Mouse (Mus musculus) right cerebral cortex, adult 18-20 months (tissue): Measurements from ENCODE around the gene Slc12a9.

Source experiments
- DNase-seq: peaks from one replicate; pipeline ENCODE4 v3.0.0; 2022; ENCODE audit warnings: mixed read lengths

Gene Slc12a9

DNA sequence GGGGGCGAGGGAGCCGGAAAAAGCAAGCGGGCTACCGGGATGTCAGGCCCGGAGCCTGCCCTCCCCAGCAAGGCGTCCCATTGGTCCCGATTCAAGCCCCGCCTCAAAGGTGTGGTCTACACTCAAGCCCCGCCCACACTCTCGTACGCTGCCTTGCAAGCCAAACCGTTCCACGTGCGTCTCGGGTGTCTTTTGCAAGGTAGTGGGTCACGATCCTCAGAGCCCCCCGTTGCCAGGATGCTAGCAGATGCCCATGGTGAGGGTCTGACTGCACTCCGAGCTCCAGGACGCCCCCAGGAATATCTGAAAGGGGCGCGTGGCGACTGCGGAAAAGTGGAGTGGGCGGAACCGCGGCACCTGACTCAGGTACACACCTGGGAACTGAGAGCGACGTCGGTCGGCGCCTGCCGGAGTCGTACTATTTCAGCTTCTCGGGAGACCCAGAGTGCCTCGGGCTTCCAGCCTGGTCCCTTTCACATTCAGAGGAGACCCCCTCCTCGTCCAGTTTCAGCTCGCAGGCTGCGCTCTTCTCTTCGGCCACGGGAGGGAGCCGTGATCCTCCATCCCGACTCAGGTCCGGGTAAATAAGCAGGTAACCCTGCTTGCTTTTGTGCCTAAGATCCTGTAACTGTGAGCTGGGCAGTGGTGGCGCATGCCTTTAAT, at the start of gene Slc12a9:
Gene Slc12a9 (minus strand): TSS at position 86 of the 663 bp plus-strand sequence.
- DNase-seq: peak; percentile 93

- peak; percentile 18 for DNase-seq
Observed at GRCm38 (mm10) chr5:137381152-137381551, 47.8 kb upstream of the Slc12a9 start.

DNA sequence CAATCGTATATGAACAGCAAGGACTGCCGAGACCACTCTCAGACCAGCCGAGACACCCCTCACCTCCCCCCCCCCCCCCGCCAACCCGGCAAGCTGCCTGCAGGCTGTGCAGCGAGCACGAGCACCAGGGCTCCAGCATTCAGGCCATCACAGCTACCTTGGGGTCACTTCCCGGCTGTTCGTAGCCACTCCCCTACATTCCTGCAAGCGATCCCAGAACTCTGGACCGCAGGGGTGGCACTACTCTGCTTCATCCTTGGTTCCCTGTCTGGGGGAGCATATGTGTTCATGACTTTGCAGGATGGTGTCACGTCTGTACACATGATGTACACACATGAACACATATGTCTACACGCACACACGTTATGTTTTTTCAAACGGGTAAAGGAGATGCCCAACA, 44.2 kb upstream of the Slc12a9 start:
- DNase-seq: no peak

DNA sequence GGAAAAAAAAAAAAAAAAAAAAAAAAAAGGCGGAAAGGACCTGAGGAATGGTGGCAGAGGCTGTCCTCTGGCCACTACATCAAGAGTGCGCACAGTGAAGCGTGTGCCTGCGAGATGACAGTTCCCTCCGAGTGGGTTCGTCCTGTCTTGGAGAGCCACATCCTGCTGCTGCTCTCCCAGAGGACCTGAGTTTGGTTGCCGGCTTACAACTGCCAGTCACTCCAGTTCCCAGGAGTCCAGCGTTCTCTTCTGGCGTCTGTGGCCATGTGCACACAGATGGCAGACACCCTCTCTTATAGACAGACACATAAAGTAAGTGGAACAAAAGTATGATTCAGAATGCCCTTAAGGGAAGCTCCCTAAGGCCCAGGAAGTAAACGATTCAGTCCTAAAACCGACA, 43.8 kb upstream of the Slc12a9 start:
- no peak for DNase-seq

- no peak for DNase-seq
Observed at GRCm38 (mm10) chr5:137376722-137377121, 43.3 kb upstream of the Slc12a9 start.

GRCm38 (mm10) chr5:137376198-137376597, 42.8 kb upstream of the Slc12a9 start:
- DNase-seq: no peak

DNA sequence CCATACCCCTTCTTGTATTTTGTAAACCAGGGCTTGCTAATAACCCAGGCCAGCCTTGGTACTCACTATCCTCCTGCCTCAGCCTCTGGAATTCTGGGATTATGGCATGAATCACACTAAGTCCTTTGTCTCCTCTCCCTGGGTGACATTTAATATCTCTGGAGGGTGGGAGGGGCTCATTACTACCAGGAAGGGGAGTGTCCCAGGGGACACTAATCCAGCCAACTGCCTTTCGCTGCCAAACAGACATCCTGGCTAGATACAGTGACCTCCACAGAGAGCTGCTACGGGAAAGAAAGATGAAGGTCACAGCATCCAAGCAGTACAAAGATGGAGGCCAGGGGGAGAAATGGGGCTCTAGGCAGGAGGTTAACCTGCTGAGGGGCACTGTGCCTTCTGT, 42.2 kb upstream of the Slc12a9 start:
- DNase-seq: no peak

GRCm38 (mm10) chr5:137374521-137375080, 41.2 kb upstream of the Slc12a9 start:
- DNase-seq: no peak

DNA sequence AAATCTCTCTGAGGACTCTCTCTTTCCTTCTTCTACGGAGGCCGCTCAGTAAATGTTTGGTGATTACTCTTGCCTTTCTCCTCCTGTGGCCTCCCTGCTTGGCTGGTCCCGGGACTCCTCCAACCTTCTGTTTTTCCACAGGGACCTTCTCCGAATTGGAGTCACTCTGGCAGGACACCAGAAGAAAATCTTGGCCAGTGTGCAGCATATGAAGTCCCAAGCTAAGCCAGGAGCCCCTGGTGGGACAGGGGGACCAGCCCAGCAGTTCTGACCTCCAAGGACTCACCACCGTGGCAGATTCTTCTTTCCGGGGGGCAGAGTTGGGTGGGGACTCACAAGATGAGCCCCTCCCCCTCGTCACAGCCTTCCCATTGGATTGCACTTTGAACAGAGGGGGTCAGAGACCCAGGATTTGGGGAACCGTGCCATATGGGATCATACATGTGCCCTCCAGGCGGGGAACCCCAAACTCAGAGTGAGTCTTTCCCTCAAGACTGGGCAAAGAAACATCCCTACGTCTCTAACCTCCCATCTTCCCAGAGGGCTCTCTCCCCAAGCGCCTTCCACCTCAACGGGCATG, 40.1 kb upstream of the Slc12a9 start:
- no peak for DNase-seq

DNA sequence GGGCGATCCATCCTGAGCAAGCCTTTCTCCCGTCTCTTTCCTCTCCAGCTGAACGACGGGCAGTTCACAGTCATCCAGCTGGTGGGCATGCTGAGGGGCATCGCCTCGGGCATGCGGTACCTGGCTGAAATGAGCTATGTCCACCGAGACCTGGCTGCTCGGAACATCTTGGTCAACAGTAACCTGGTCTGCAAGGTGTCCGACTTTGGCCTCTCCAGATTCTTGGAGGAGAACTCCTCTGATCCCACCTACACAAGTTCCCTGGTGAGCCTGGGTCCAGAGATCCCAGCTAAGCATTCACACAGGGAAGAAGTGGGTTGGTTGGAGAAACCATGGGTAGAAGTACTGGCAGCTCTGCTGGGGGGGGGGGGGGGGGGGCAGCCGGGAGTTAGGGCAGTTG, 36.3 kb upstream of the Slc12a9 start:
- DNase-seq: no peak

GRCm38 (mm10) chr5:137358382-137358781, 25.0 kb upstream of the Slc12a9 start:
- DNase-seq: no peak

- no peak for DNase-seq
Observed at GRCm38 (mm10) chr5:137354091-137354490, 20.7 kb upstream of the Slc12a9 start.

DNA sequence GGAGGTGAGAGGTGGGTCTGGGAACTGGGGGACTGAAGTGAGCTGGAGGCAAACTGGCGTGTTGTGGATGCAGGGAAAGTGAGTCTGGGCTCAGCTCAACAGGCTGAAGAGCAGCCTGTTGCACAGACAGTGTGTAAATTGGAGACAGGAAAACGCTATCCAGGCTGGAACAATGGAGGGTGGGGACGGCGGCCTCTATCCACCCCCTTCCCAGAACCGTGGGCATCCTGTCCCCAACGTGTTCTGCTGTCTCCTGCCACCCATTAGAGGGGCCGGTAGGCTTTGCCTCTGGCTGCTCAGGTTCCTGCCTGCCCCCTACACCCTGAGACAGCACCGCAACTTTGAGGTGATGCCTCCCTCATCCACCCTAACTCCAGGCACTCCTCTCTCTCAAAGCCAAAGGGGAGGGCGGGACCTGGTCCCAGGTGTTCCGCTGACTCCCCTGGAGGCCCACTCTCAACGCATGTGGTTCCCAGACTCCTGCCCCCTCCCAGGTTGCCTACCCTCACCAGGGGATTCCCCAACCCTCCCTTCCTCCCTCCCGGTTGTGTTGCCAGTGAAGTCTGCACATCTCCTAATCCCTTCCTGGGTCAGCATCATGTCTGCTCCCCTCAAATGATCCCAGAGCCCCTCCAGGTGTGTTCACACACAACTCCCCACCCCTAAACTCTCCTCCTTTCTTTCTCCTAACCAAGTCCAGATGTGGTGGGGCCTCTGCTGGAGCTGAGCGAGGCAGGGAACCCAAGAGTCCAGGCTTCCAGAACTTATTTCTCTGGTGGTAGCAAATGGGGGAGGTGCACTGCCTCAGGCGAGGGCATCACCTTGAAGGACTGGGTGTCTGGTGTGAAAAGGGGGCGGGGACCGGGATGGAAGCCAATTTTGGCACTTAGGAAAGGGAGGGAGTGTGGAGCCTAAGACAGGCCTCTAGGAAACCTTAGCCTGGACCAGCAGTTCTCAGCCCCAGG, 18.9 kb upstream of the Slc12a9 start:
- no peak for DNase-seq

DNA sequence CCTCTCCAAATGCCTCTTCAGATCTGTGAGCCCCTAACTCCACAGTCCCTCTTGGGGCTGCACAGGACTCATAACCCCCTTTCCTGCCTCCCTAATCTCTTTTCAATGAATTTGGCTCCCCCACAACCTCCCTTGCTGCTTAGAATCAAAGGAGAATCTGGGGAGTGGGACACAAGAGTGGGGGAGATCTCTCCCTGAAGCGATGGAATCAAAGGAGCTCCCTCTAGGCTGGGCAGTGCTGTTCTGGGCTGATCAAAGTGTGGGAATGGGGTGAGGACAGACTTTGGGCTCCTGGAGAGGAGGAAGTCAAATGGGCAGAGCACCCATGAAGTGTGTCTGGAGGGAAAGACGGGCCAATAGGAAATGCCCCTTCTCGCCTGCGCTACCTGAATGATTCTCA, 18.0 kb upstream of the Slc12a9 start:
- DNase-seq: no peak

GRCm38 (mm10) chr5:137351058-137351380, 17.6 kb upstream of the Slc12a9 start:
- no peak for DNase-seq

DNA sequence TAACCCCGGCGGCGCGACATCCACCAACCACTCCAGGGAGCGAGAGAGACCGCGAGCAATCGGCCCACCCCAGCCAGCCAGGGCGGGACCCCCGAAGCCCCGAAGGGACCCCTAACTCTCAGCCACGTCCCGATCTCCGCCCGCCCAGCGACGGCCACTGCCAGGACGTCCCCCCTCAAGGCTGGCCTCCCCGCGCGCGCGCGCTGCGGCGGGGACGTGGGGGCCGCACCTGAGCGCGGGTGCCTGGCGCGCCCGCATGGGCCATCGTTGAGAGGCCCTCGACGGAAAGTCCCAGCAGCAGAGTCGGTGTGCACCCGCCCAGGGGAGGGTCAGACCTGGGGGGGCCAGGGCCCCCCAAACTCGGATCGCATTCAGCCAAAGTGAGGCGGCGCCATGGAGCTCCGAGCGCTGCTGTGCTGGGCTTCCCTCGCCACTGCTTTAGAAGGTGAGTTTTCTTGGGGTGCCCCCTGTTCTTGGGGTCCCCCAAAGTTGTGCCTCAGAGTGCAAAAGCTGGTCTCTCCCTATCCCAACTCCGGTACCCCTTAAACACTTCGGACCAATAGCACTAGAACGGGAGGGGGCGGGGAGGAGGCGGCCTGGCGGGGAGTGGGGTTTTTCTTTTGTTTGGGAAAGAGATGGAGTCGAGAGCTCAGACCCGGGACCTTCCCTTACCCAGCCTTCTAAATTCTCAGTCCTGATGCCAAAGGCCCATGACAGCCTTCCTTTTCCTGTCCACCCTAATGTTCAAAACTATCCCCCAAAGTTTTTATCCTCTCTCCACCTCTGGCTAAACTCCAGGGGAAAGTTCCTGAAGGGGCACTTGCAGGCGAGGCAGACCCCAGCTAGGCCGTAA, 17.0 kb upstream of the Slc12a9 start:
- no peak for DNase-seq

DNA sequence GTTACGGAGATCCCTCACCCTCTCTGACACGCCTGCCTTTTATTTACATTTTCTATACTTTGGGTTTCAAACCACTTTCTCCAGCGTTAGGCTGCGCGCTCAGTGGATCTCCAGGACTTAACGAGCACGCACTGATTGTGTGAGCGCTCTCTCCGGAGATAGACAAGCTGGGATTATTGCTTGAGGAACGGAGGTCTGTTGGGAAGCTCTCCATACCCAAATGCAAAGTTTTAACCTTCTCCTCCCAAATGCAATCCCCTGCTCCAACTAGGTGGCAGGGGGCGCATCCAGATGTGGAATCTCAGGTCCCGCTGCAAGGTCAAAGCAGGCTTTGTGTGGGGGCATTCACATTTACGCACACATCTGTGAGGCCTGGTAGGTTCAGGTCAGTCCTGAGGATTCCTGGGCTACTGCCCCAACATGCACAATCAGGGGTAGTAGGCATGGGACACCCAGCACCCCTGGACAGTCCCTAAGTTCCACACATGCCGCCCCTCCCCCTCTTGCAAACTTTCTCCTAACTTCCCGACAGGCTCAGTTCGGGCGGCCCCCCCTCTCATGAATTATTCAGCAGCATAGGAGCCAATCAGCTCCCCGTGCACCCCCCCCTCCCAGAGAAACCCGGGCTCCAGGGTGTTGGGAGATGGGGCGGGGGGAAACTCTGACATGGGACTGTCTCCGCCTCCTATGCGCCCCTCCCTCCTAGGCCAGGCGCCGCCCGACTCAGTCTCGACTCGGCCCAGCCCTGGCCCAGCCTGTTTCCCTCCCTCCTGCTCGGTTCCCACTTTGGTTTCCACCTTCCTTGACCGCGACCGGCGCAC, 16.2 kb upstream of the Slc12a9 start, which contains the start of gene Ephb4:
Gene Ephb4 (plus strand): TSS at position 726 of the 821 bp plus-strand sequence.
- peak; percentile 55 for DNase-seq

DNA sequence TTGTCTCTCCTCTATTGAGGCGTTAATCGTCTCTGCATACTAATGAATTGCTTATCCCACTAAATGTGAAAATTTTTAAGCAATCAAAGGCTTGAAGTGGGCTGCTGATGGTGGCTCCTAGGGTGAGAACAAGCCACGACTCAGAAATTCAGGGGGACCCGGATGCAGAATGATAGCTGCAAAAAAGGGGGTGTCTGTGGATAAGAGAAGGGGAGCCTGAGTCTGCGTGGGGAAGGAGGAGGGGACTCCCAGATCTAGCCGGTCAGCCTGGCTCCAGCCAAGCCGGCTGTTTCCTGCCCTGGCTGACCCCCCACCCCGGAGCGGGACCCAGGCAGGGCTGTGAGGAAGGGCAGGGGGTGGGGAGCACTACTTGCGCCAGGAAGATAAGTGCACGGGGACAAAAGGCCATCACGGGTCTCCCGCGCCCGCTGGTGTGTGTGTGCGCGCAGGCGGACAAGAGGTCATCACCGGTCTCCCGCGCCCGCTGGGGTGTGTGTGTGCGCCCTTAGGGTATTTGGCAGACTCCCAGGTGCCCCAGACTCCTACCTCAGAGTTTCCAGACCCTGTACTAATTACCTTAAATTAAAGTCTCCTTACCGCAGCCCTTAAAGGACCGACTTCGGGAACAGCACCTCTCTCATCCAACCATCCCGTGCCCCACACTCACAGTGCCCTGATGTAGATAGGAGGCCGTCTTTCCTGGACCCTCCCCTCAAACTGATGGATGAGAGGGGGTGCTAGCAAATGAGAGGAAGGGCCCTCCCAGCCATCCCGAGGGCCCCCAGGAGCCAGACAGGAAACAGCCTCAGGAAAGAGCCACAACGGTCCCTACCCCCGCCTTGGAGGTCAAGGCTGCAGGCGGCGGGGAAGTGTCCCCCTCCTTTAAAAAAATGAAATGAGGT, 15.3 kb upstream of the Slc12a9 start:
- DNase-seq: no peak

DNA sequence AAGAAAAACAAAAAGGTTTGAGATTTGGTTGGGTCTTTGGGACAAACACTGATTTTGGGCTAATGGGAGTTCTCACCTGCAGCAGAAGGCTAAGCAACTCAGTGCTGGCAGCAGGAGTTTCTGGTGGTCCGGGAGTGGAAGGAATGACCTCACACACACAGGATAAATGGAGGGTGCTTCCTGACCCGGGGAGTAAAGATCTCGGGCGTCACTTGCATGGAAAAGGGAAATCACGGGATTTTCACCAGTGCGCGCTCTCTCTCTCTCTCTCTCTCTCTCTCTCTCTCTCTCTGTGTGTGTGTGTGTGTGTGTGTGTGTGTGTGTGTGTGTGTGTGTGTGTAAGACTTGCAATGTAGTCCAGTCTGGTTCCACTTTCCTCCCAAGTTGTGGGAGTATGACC, 14.5 kb upstream of the Slc12a9 start:
- no peak for DNase-seq

DNA sequence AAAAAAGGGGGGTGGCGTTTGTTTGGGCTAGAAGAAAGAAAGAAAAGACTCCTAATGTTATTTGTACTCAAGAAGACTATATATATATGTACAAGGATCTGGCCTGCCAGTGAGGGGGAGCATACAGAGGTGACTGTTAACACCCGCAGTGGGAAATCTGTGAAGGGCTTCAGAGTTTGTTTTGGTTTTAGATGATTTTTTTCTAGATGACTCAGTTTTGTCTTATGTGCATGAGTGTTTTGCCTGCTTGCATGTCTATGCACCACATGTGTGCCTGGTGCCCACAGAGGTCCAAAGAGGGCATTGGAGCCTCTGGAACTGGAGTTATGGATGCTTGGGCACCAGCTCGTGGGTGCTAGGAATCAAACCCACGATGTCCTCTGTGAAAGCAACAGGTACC, 13.6 kb upstream of the Slc12a9 start:
- DNase-seq: no peak
